Mouse (Mus musculus) limb, embryonic 11.5 days (tissue): ENCODE measurements at regions not wholly inside any gene's neighbourhood (a gene's known extent, or its start where the extent isn't known, plus 50 kb on each side); places are given as distances from the start of the nearest gene placed in this dataset.

Experiments
- ATAC-seq: fragments of 200-750 bp; cut with Nextera tagmentation; 2 replicates; pipeline ENCODE4 v1.8.0; 2017; ENCODE audit warnings: low read depth; ENCODE audit not compliant: insufficient number of reproducible peaks, low FRiP score, low TSS enrichment
- DNase-seq: peaks from one replicate; pipeline ENCODE4 v3.0.0-alpha.2; 2015; ENCODE audit warnings: low spot score
- H3K27ac ChIP-seq: fragments of 300-500 bp; sonication (generic); replicated peaks from 2 replicates; pipeline ENCODE4 v1.5.1; 2014; ENCODE audit warnings: low read depth, mild to moderate bottlenecking, low read length
- H3K27me3 ChIP-seq: fragments of 300-500 bp; sonication (generic); 2 replicates; pipeline ENCODE4 v1.6.1; 2014; ENCODE audit warnings: mild to moderate bottlenecking, low read length, mixed read lengths; ENCODE audit not compliant: control insufficient read depth, insufficient read depth
- H3K36me3 ChIP-seq: fragments of 300-500 bp; sonication (generic); 2 replicates; pipeline ENCODE4 v1.6.1; 2014; ENCODE audit warnings: mild to moderate bottlenecking, low read length, moderate library complexity, mixed read lengths; ENCODE audit not compliant: control insufficient read depth, insufficient read depth
- H3K4me1 ChIP-seq: fragments of 300-500 bp; sonication (generic); 2 replicates; pipeline ENCODE4 v1.6.1; 2014; ENCODE audit warnings: low read length, mixed read lengths; ENCODE audit not compliant: control insufficient read depth, insufficient read depth
- H3K4me2 ChIP-seq: fragments of 300-500 bp; sonication (generic); 2 replicates; pipeline ENCODE4 v1.6.1; 2014; ENCODE audit warnings: low read depth, mild to moderate bottlenecking, moderate library complexity; ENCODE audit not compliant: severe bottlenecking
- H3K4me3 ChIP-seq: fragments of 300-500 bp; sonication (generic); 2 replicates; pipeline ENCODE4 v1.5.1; 2014; ENCODE audit warnings: low read depth, low read length
- H3K9ac ChIP-seq: fragments of 300-500 bp; sonication (generic); 2 replicates; pipeline ENCODE4 v1.6.1; 2014; ENCODE audit warnings: mild to moderate bottlenecking, low read length
- H3K9me3 ChIP-seq: fragments of 300-500 bp; sonication (generic); 2 replicates; pipeline ENCODE4 v1.6.1; 2016; ENCODE audit warnings: low read length; ENCODE audit not compliant: control insufficient read depth
- WGBS: fragments of 180-500 bp; shearing (Covaris S2); extraction: QIAGEN DNeasy Blood & Tissue Kit; methylation state at CpG from one replicate; pipeline ENCODE4 v1.1.7; 2014; 5-methylcytosine and 5-hydroxymethylcytosine counted together

- no peak overlapping the region for H3K9ac ChIP-seq
- H3K27ac ChIP-seq, result no peak overlapping the region
- H3K27me3 ChIP-seq, result no peaks in the 10 kb centered on the region
- H3K4me3 ChIP-seq, result no peak overlapping the region
- H3K9me3 ChIP-seq, result no peaks in the 10 kb centered on the region
- 88% methylated on average over 2 of the region's 2 CpGs for WGBS
- no peak for ATAC-seq
- H3K4me1 ChIP-seq, result no peaks in the 10 kb centered on the region
- DNase-seq, result no peak
- no peaks in the 10 kb centered on the region for H3K36me3 ChIP-seq
- no peak overlapping the region for H3K4me2 ChIP-seq
These were observed 507.5 kb downstream of the Gm826 start for GRCm38 (mm10) chr2:159826417-159826816.

GRCm38 (mm10) chr2:159818556-159818955, 515.4 kb downstream of the Gm826 start:
- Histone ChIP-seq H3K27me3 (no peaks in the 10 kb centered on the region), H3K9me3 (no peaks in the 10 kb centered on the region), H3K4me1 (no peaks in the 10 kb centered on the region), H3K36me3 (no peaks in the 10 kb centered on the region), H3K4me2 (no peak overlapping the region), H3K9ac (no peak overlapping the region), H3K4me3 (no peak overlapping the region), H3K27ac (no peak overlapping the region)
- DNase-seq (no peak), ATAC-seq (no peak)
- 79% methylated on average over 2 of the region's 2 CpGs for WGBS

DNA sequence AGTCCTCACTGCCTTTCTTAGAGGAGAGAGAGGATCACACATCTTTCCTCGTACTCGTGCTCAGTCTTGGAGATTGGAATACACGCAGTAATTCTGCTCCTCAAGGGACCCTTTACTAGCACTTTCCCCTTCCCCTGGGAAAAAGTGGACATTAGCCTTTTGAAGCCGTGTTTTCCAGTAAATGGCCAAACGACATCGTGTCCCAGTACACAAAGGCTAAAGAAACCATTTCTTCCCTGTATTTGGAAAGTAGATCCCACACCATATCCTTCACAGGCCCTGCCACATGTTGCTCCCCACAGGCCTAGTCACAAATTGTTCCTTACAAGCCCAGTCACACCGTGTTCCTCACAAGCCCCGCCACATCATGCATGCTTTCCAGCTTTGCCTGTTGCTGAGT, 517.6 kb downstream of the Gm826 start:
- Histone ChIP-seq H3K4me1 (no peaks in the 10 kb centered on the region), H3K4me2 (no peak overlapping the region), H3K4me3 (no peak overlapping the region), H3K27ac (no peak overlapping the region), H3K27me3 (no peaks in the 10 kb centered on the region), H3K9ac (no peak overlapping the region), H3K9me3 (no peaks in the 10 kb centered on the region), H3K36me3 (no peaks in the 10 kb centered on the region)
- WGBS, result 90% methylated on average over 8 of the region's 8 CpGs
- ATAC-seq (no peak), DNase-seq (no peak)
